Mouse (Mus musculus) brain, adult 2 months (tissue): ENCODE results near the gene Vps36.

Experiments used
- DNase-seq: peaks from one replicate; pipeline ENCODE4 v3.0.0; 2011; ENCODE audit warnings: low read depth, low spot score

Vps36 gene

DNA sequence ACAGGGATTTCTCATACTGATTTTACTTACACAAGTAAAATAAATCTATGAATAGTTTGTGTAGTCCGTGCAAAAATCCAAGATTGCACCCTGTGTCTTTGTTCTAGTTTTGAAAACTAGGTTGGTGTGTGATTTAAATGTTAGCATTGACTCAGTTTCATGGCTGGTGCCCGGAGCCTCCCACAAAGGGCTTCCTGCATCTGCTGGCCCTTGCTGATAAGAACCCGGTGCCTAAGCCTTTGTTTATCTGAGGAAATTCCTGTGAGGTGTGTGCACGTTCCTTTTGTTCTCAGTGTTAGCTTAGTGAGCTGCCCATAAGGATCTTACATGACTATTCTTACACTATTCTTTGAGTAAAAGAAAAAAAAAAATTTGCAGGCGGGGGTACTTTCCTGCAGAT is 16.4 kb downstream of the Vps36 start:
- no peak for DNase-seq

DNA sequence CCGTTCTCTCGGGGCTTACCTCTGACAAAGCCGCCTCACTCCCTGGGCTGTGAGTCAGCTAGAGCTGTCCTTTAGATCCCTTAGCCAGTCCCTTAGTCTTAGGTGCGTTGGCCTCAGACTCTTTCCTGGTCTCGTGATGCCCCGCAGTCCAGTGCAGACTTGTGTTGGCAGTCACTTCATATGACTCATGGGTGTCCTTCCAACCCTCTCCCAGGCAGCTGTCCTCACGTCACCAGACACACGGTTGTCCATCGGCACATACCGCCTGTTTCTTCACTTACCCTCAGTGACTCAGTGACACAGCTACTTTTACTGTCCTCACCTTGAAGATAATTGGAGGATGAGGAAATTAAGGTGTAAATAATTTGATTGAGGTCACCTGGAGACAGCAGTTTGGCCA is 22.2 kb downstream of the Vps36 start:
- DNase-seq = no peak

DNA sequence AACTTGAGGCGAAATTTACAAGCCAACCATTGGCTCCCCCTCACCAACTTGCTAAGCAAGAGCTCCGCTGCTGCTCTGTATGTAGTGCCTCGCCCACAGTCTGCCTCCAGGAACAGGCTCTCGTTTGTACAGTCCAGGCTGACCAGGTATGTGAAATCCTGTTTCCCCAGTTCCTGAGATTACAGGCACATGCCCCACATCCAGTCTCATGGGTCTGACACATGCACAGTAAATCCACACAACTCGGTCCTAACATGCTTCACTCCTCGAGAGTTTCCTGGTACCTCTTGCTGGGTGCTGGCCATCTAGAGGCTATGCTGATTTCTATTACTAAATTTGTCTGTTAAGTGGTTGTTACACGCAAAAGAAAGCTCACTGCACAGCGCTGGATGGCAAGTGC is 33.8 kb downstream of the Vps36 start:
- DNase-seq = no peak

DNA sequence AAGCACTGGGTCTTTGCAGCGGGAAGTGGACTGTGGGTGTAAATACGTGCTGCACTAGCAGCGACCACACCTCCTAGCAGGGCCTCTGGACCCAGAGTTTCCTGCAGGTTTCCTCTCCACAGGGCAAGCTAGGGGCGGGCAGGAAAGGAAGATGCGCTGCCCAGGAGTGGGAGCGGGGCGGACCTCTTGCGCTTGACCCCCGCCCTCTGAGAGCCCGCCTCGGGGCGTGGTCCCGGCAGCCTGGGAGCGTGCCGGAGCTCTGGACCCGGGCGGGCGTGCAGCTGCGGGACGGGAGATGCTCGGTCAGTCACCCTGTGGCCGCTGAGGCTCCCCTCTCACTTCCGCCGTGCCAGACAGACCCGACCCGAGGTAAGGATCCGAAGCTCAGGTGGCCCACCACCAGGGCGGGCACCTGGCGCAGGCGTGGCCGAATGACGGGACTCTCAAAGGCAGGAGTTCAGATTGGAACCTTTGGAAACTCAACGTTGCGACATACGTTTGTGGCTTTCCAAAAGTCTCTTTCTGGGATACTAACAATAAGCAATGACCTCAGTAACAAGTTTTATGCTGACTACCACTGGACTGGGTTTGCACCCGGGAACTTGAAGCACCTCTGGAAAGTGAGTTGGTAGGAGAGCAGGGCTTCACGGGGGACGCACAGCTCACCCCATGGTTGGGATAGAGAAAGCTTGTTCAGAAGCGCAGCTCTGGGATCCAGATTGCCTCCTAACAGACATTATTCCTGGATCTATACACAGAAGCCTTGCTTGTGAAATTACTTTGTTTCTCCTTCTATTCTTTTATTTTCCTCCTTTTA is 34.7 kb downstream of the Vps36 start, which contains the start of gene Thsd1:
TSS of gene Thsd1 (plus strand) at position 253 of the 817 bp plus-strand sequence.
- DNase-seq = peak; percentile 44

DNA sequence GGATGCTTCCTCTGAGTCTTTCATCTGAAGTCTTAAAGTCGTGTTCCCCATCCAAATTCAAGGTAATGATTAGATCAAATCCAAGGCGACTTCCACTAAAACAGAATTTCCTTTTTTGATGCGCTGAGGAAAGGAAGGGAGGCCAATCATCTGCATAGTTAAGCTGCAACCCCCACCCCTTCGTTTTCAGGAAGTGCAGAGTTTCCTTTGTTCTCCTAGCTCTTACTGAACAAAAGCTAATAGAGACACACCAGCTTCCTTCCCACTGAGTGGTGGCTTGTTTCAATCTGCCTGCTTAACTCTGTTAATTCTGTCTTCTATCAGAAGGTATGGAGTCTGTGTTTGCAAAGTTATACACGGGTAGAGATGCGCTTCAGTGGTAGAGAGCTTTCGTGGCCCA is 36.0 kb downstream of the Vps36 start:
- no peak for DNase-seq

DNA sequence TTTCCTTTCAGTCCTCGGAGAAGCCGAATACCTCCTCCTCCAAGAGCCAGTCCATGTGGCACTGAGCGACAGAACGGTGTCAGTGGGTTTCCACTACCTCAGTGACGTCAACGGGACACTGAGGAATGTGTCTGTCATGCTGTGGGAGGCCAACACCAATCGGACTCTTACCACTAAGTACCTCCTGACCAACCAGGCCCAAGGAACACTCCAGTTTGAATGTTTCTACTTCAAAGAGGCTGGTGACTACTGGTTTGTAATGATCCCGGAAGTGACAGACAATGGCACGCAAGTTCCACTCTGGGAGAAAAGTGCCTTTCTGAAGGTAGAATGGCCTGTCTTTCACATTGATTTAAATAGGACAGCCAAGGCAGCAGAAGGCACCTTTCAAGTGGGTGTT is 50.4 kb downstream of the Vps36 start:
- no peak for DNase-seq

DNA sequence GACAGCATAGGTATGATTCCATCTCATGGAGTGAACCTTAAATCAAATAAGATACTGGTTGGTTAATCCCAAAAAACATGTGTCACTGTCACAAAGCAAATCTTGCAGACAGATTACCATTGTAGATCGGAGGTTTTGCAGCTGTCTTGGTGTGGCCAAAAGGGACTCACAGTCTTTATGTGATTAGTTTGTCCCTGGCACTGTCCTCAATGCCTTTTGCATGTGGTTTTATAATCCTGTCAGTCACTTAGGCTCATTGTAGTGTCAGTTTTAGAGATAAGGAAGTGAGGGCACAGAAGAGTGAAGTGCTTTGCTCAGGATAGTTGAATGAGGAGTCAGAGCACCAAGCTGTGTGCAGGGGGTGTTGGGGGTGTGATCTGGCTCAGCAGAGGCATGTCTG is 53.1 kb downstream of the Vps36 start:
- no peak for DNase-seq

DNA sequence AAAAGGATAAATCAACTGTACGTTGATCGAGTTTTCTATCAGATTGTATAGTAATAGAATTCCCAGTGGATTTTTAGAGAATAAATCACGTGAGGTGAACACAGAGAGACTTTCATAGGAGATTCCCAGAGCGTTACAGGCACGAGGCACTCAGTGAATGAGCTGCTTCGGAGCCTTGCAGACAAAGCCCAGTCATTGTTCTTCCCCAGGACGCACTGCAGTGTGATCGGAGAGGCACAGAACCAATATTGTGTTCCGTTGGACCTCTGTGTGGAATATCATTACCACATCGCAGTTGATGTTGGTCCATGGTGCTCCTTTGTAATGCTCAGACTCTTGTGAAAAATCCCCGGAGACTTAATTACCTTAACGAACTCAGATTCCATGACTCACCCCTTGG is 55.3 kb downstream of the Vps36 start:
- DNase-seq = peak; percentile 89

DNA sequence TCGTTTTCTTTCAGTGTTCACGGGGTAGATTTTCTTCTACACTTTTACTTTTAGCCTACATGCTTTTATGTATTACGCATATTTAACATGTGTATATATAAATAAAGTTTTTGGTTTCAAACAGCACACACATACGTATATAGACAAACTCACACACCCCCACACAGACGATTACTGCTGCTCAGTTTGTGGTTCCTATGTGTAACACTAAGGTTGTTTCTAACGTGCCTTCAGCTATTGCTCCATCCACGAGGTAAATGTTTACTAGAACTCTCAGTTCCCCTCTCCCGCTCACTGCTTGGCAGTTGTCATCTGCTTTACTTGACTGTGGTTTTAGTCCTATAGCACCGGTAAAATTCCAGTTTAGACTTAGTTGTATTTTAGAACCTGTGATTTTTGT is 56.5 kb downstream of the Vps36 start:
- DNase-seq = no peak

DNA sequence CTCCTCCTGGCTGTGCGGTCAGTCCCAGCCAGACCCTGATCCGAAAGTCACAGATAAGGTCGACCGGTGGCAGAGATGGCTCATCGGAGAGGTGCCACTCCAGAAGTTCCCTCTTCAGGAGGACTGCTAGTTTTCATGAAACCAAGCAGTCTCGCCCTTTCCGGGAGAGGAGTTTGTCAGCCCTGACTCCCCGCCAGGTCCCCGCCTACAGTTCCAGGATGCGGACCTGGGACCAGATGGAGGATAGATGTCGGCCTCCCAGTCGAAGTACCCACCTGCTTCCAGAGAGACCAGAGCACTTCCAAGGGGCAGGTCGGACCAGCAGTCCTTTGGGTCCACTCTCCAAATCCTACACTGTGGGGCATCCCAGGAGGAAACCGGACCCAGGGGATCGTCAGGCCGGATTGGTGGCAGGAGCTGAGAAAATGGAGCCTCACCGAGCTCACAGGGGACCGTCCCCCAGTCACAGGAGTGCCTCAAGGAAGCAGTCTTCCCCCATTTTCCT is 66.4 kb downstream of the Vps36 start:
- DNase-seq = no peak

DNA sequence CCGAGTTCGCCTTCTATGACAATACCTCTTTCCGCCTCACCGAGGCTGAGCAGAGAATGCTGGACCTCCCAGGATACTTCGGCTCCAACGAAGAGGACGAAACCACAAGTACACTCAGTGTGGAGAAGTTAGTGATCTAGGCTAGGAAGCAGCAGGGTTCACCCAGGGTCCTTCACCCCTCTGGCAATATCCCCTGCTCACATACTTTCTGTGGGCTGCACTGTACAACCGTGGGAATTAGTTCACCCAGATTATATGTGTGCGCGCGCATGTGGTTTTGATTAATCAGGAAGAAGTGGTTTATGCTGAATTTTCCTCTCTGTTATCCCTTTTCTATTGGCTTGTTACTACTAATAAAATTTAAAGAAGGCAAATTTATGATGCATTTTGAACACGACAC is 66.9 kb downstream of the Vps36 start:
- DNase-seq = no peak

DNA sequence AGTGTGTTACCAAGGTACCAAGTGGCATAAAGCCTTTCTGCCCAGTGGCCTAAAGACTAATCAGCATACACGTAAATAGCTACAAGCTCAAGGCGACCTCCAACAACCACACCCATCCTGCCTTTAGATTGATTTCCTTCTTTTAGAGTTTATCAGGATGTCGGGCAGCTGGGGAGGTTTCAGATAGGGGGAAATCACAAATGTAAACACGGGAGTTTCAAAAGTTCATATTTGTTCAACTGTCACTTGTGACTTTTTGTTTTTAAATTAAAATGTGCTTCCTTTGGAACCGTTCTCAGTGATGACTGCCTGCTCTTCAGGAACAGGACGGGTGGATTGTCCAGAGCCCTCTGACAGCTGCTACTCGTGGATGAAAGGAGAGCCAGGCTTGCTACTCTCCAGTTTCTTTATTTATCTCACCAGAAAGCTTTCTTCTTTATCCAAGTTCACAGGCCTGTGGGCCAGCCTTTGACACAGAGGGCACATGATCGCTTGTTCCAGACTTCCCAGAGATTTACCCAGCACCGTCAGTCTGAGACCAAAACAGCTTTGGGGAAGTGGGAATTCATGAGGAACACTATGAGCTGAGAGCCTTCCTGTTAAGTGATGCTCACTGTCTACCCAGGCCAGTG is 67.6 kb downstream of the Vps36 start:
- DNase-seq = no peak

DNA sequence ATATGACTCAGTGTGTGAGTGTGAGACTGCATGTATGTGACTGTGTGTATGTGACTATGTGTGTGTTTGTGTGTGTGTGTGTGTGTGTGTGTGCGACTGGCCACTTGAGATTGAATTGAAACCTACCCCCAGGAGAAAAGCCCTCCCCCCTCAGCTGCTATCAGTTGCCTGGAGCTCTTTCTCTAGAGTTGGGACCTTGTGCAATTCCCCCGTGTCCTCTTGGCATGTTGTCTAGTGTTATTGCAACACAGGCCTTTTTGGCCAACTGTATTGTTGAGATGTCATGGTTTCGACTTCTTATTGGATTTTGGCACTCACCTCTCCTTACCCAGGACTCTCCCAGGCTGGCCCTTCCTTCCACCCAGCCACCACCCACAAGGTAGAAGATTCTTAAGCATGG is 69.7 kb downstream of the Vps36 start:
- no peak for DNase-seq

DNA sequence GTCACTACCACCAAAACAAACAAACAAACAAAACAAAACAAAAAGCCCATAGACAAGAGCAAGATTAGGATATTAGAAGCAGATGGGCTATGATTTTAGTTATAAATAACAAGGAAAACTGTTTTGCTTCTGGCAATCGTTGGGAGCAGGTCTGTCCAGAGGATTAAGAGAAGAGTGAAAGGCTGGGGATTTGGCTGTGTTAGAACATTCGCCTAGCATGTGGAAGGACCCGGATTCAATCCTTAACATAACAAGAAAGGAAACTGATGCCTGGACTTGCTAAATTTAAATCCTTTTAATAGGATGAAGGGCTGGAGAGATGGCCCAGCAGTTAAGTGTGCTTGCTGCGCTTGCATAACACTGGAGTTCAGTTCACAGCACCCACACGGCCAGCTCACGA is 71.7 kb downstream of the Vps36 start:
- no peak for DNase-seq

DNA sequence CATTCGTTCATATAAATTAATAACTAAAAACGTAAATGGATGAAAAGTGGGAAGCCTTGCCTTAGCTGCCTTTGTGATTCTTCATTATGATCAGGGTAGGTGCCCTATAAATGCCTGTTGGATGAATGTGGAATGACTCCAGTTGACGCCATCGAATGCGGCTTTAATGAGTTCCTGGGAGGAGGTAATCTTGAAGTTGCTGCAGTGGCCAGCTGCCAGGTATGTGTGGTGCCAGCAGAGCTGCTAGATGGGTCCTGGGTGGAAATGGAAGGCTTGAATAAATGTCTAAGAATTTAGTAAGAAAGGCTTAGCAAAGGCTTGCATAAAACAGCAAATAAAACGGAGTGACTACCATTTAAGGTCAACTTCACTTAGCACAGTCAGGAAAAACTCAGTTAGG is 72.2 kb downstream of the Vps36 start:
- DNase-seq = peak; percentile 16

DNA sequence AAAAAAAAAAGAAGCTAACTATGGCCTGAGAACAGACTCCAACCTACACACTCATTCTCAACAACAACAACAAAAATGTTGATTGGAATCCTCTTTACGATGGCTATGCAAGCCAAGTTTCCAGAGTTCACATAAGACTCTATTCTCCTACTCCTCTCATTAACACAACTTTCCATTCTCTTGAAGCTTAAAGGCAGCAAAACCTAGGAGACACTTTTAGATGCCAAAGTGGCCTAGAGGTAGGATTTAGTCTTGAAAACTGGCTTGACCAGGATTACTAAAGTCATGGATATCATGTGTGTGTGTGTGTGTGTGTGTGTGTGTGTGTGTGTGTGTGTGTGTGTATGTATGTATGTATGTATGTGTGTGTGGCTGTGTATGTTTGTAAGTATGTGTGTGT is 72.6 kb downstream of the Vps36 start:
- DNase-seq = no peak

DNA sequence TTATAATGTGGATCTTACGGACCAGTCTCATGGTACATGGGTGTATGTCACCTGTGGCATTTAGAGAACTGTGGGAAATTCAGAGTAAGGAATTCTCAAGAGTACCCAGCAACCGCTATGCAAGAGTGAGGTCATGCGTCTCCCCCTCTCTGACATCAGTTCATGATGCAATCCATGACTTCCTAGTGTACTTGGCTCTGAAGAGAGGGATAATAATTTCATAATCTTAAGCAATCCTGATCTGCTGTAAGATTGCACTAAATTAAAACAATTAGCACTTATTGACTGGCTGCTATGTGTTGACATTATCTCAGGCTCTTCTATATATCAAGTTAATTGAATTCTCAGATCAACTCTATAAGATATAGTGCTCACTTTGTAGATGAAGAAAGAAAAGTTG is 74.2 kb downstream of the Vps36 start:
- DNase-seq = no peak
